Mouse (Mus musculus) megakaryocyte, embryonic 14.5 days (primary cell): ENCODE measurements around the gene Olfr1357.

Source experiments
- FLI1 ChIP-seq: IDR thresholded peaks from 2 replicates; pipeline ENCODE4 v1.6.1; 2012; ENCODE audit warnings: low read length, inconsistent platforms, mixed read lengths
- GATA1 ChIP-seq: IDR thresholded peaks from 3 replicates; pipeline ENCODE4 v1.6.1; 2012; ENCODE audit warnings: mixed read lengths, low read length, inconsistent platforms, borderline replicate concordance

GRCm38 (mm10) chr10:78578204-78578603 is 39.7 kb downstream of the Olfr1357 start:
- TF ChIP-seq GATA1 (no peak), FLI1 (no peak)
